Mouse (Mus musculus) monocyte, adult 2 months (primary cell): Measurements from ENCODE around the gene Fpgs.

ENCODE experiments used
- DNase-seq, 2 experiments: peaks; one replicate each; pipeline ENCODE4 v3.0.0; 2022; ENCODE audit warnings: low spot score in 2 of 2, low read depth in 1 of 2

Fpgs gene

GRCm38 (mm10) chr2:32724832-32725790, 21.2 kb upstream of the Fpgs start:
- DNase-seq, result no peak

- no peak for DNase-seq
These were observed 20.2 kb upstream of the Fpgs start for GRCm38 (mm10) chr2:32724149-32724548.

GRCm38 (mm10) chr2:32722581-32722980, 18.6 kb upstream of the Fpgs start:
- DNase-seq, result no peak

- peak in 1 of 2 experiments; percentile 33 for DNase-seq
These were observed 18.1 kb upstream of the Fpgs start for GRCm38 (mm10) chr2:32722046-32722445.

- peak in 1 of 2 experiments; percentile 39 for DNase-seq
These were observed 16.8 kb upstream of the Fpgs start, which contains the start of gene Sh2d3c for GRCm38 (mm10) chr2:32720681-32721229. Sh2d3c (plus strand) TSS chr2:32721055.

GRCm38 (mm10) chr2:32720053-32720452, 16.1 kb upstream of the Fpgs start:
- no peak for DNase-seq

GRCm38 (mm10) chr2:32718761-32719160, 14.8 kb upstream of the Fpgs start:
- no peak for DNase-seq

GRCm38 (mm10) chr2:32714987-32715425, 11.1 kb upstream of the Fpgs start:
- DNase-seq, result peak; percentile 77

GRCm38 (mm10) chr2:32714117-32714986, 10.4 kb upstream of the Fpgs start:
- DNase-seq, result no peak

GRCm38 (mm10) chr2:32712934-32713817, 9.2 kb upstream of the Fpgs start, which contains the start of gene Cdk9:
Cdk9 (minus strand) TSS chr2:32713076.
- DNase-seq, result peak; percentile 91 to 96

GRCm38 (mm10) chr2:32712586-32712933, 8.6 kb upstream of the Fpgs start:
- DNase-seq, result peak; percentile 83 to 93

GRCm38 (mm10) chr2:32712108-32712551, 8.2 kb upstream of the Fpgs start:
- DNase-seq, result peak in 1 of 2 experiments; percentile 54

- DNase-seq, result no peak
These were observed 7.5 kb upstream of the Fpgs start for GRCm38 (mm10) chr2:32711301-32712056.

GRCm38 (mm10) chr2:32710425-32710824, 6.5 kb upstream of the Fpgs start:
- DNase-seq, result peak in 1 of 2 experiments; percentile 44

GRCm38 (mm10) chr2:32709521-32710137, 5.7 kb upstream of the Fpgs start:
- DNase-seq, result no peak

GRCm38 (mm10) chr2:32708643-32709042, 4.7 kb upstream of the Fpgs start:
- peak in 1 of 2 experiments; percentile 42 for DNase-seq

GRCm38 (mm10) chr2:32706971-32707370, 3.0 kb upstream of the Fpgs start:
- DNase-seq, result no peak

GRCm38 (mm10) chr2:32705018-32705417, 1.1 kb upstream of the Fpgs start:
- no peak for DNase-seq

GRCm38 (mm10) chr2:32703046-32703445, 899 bp downstream of the Fpgs start:
- DNase-seq, result no peak
